Mouse (Mus musculus): ENCODE measurements around the gene Hint1. TPM values are rescaled to one million over a fixed set of nuclear protein-coding genes. Genes with fewer than 3 reads are reported as not detected.

Gene Hint1
- polyA plus RNA-seq (2015; fragmentation: Nextera tagmentation; extraction: Ambion mirVana) = 563 and 641 TPM in 2 replicates

DNA sequence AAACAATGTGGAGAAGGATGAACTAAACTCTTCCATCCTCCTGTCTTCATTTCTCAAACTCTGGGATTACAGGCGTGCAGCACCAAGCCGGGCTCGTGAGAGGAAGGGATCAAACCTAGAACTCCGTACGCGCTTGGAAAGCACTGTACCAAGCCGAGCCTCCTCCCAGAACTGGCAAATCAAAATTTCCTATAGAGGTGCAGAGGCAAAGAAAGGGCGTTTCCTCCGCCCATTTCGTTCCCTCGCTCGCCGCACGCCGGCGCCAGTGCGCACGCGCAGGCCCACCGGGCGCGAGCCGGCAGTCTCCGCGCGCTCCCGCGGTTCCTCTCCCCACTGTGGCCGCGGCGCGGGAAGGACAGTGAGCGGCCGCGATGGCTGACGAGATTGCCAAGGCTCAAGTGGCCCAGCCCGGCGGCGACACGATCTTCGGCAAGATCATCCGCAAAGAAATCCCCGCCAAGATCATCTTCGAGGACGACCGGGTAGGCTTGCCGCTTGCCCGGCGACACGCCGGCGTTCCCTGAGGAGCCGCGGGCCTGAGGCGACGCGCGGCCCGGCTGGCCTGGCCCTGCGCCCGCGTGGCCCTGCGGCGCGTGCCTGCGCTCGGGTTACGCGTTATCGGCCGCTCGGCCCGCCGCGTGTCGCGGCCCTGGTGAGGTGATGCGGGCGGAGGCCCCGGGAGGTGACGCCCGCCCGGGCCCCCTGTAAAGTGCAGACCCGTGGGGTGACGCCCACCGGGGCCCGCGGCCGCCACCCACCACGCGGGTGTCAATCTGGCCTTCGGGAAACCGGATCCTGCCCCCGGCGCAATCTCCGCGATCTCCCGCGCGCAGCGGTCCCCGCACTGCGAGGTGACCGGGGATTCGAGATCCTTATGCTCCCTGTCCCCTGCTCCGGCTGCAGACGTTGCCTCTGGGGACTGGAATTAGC is at the start of gene Hint1:
Gene Hint1, plus strand, starts transcription at position 265 of the 930 bp plus-strand sequence.
- Histone ChIP-seq H3K27me3 (ENCODE audit: control insufficient read depth, insufficient read depth, low read depth, low read length) (no peaks in the 10 kb centered on the region), H3K4me3 (ENCODE audit: low read length) (peak within 1 kb of the TSS; percentile 67), H3K9ac (ENCODE audit: low read length) (peak within 1 kb of the TSS; percentile 95), H3K36me3 (ENCODE audit: control insufficient read depth, insufficient read depth, low read length) (peaks cover 15% of the 10 kb centered on the region), H3K9me3 (ENCODE audit: control insufficient read depth, low read length) (no peaks in the 10 kb centered on the region), H3K4me2 (ENCODE audit: low read depth, low read length) (peak within 1 kb of the TSS; percentile 70), H3K4me1 (replicated peaks; ENCODE audit: control insufficient read depth, insufficient read depth, low read length) (peaks cover 14% of the 10 kb centered on the region), H3K27ac (ENCODE audit: low read length) (peak within 1 kb of the TSS; percentile 74)
- under 1% methylated on average over 77 of the region's 107 CpGs for WGBS
- ATAC-seq (ENCODE audit: low read depth) = peak; percentile 89

DNA sequence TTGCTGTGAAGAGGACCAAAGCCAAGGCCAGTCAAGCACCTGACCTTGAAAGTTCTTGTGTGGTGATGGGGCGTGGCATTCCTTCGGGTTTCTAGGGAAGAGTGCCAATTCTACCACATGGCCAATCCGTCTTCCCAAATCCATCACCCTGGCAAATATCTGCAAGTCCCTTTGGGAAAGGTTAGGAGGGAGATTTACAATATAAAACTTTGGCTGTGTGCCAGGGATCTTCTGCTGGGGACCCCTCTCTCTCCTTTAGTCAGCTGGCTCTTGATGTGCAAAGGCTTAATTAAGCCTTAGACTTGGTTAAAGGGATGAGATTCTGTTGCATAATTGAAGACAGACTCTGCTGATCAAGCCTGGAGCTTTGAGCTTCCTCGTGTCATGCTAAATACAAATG is 48.7 kb upstream of the Hint1 start:
- Histone ChIP-seq H3K27me3 (ENCODE audit: control insufficient read depth, insufficient read depth, low read depth, low read length) (no peaks in the 10 kb centered on the region), H3K9ac (ENCODE audit: low read length) (no peak overlapping the region), H3K4me1 (replicated peaks; ENCODE audit: control insufficient read depth, insufficient read depth, low read length) (no peaks in the 10 kb centered on the region), H3K27ac (ENCODE audit: low read length) (no peak overlapping the region), H3K9me3 (ENCODE audit: control insufficient read depth, low read length) (no peaks in the 10 kb centered on the region), H3K4me2 (ENCODE audit: low read depth, low read length) (no peak overlapping the region), H3K4me3 (ENCODE audit: low read length) (no peak overlapping the region), H3K36me3 (ENCODE audit: control insufficient read depth, insufficient read depth, low read length) (no peaks in the 10 kb centered on the region)
- no peak for ATAC-seq (ENCODE audit: low read depth)
- WGBS = 52% methylated on average over 4 of the region's 4 CpGs

DNA sequence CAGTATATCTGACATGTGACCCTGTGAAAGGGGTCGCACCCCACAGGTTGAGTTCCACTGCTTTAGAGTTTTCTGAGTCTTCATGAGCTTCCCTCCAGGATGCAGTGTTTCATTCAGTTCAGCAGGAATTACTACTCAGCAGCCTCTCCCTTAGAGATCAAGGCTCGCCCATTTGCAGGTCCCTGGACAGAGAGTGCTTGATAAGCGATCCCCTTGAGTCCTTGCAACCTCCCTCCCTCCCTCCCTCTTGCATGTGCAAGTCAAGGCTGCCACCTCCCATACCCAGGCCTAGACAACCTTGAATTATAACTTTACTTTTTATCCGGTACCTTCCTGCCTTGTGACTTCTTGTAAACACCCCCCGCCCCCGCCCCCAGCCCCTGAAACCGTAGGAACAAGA is 46.7 kb upstream of the Hint1 start:
- H3K9ac ChIP-seq (ENCODE audit: low read length) = no peak overlapping the region
- no peaks in the 10 kb centered on the region for H3K36me3 ChIP-seq (ENCODE audit: control insufficient read depth, insufficient read depth, low read length)
- no peaks in the 10 kb centered on the region for H3K27me3 ChIP-seq (ENCODE audit: control insufficient read depth, insufficient read depth, low read depth, low read length)
- H3K4me1 ChIP-seq (replicated peaks; ENCODE audit: control insufficient read depth, insufficient read depth, low read length) = no peaks in the 10 kb centered on the region
- no peak overlapping the region for H3K27ac ChIP-seq (ENCODE audit: low read length)
- peaks cover 3% of the 10 kb centered on the region; the same call in 1 of the 2 replicates for H3K9me3 ChIP-seq (ENCODE audit: control insufficient read depth, low read length)
- no peak overlapping the region for H3K4me2 ChIP-seq (ENCODE audit: low read depth, low read length)
- WGBS = 60% methylated on average over 7 of the region's 7 CpGs
- H3K4me3 ChIP-seq (ENCODE audit: low read length) = no peak overlapping the region
- ATAC-seq (ENCODE audit: low read depth) = no peak

DNA sequence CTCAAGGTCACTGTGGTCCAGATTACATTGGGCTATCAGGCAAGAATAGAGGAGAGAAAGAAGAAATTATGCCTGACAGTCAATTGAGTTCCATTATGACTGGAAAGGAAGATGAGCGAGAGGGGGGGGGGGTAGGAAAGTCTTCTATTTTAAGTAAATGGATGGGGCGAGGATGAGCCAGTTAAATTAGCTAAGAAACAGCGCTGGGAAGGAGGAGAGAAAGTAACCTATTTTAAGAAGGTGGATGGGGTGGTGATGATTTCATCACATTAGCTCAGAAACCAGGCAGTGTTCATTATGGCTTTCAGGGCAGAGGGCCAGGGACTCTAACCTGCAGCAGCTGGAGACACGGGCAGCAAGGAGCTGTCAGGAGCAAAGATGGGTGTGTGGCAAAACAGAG is 42.7 kb upstream of the Hint1 start:
- Histone ChIP-seq H3K27me3 (ENCODE audit: control insufficient read depth, insufficient read depth, low read depth, low read length) (no peaks in the 10 kb centered on the region), H3K4me2 (ENCODE audit: low read depth, low read length) (no peak overlapping the region), H3K9me3 (ENCODE audit: control insufficient read depth, low read length) (peaks cover 3% of the 10 kb centered on the region; the same call in 1 of the 2 replicates), H3K27ac (ENCODE audit: low read length) (no peak overlapping the region), H3K4me3 (ENCODE audit: low read length) (no peak overlapping the region), H3K4me1 (replicated peaks; ENCODE audit: control insufficient read depth, insufficient read depth, low read length) (no peaks in the 10 kb centered on the region), H3K9ac (ENCODE audit: low read length) (no peak overlapping the region), H3K36me3 (ENCODE audit: control insufficient read depth, insufficient read depth, low read length) (no peaks in the 10 kb centered on the region)
- no peak for ATAC-seq (ENCODE audit: low read depth)
- 76% methylated on average over 4 of the region's 4 CpGs for WGBS

DNA sequence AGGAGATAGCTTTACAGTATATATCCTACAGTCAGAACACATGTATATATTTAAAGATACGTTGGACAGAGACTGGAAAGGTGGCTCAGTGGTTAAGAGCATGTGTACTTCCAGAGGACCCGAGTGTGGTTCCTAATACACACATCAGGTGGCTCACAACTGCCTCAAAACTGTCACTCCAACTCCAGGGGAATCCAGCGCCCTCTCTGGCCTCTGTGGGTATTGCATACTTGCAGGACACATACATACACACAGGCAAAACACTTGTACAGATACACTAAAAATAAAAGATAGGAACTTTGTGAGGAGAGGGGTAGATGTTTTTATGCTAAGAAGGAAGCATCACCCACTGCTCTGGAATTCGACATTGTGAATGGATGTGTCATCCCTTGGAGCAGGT is 40.4 kb upstream of the Hint1 start:
- Histone ChIP-seq H3K4me1 (replicated peaks; ENCODE audit: control insufficient read depth, insufficient read depth, low read length) (no peaks in the 10 kb centered on the region), H3K27me3 (ENCODE audit: control insufficient read depth, insufficient read depth, low read depth, low read length) (no peaks in the 10 kb centered on the region), H3K36me3 (ENCODE audit: control insufficient read depth, insufficient read depth, low read length) (no peaks in the 10 kb centered on the region), H3K4me2 (ENCODE audit: low read depth, low read length) (no peak overlapping the region), H3K9ac (ENCODE audit: low read length) (no peak overlapping the region), H3K4me3 (ENCODE audit: low read length) (no peak overlapping the region), H3K9me3 (ENCODE audit: control insufficient read depth, low read length) (peaks cover 3% of the 10 kb centered on the region; the same call in 1 of the 2 replicates), H3K27ac (ENCODE audit: low read length) (no peak overlapping the region)
- WGBS = 77% methylated on average over 4 of the region's 4 CpGs
- no peak for ATAC-seq (ENCODE audit: low read depth)

DNA sequence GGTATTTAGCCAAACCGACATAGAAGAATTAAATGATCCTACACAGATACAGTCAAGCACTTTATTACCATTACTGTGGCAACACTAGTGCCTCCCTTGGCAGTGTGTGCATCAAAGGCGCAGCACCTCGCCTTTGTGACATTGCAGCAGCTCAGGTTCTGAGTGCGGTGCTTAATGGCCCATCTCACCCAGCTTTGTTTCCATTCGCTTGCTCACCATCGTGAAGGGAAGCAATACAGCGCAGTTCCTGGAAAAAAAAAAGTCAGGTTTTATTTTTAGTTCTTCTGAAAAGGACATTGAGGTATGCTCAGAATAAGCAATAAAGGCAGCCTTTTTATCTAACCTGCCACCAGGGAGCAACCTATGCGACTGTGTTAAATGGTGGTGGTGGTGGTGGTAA is 39.4 kb upstream of the Hint1 start:
- no peak overlapping the region for H3K27ac ChIP-seq (ENCODE audit: low read length)
- no peak overlapping the region for H3K4me2 ChIP-seq (ENCODE audit: low read depth, low read length)
- no peak overlapping the region for H3K9ac ChIP-seq (ENCODE audit: low read length)
- H3K4me3 ChIP-seq (ENCODE audit: low read length) = no peak overlapping the region
- 87% methylated on average over 8 of the region's 8 CpGs for WGBS
- H3K4me1 ChIP-seq (replicated peaks; ENCODE audit: control insufficient read depth, insufficient read depth, low read length) = no peaks in the 10 kb centered on the region
- H3K36me3 ChIP-seq (ENCODE audit: control insufficient read depth, insufficient read depth, low read length) = no peaks in the 10 kb centered on the region
- no peak for ATAC-seq (ENCODE audit: low read depth)
- H3K27me3 ChIP-seq (ENCODE audit: control insufficient read depth, insufficient read depth, low read depth, low read length) = no peaks in the 10 kb centered on the region
- peaks cover 3% of the 10 kb centered on the region; the same call in 1 of the 2 replicates for H3K9me3 ChIP-seq (ENCODE audit: control insufficient read depth, low read length)

DNA sequence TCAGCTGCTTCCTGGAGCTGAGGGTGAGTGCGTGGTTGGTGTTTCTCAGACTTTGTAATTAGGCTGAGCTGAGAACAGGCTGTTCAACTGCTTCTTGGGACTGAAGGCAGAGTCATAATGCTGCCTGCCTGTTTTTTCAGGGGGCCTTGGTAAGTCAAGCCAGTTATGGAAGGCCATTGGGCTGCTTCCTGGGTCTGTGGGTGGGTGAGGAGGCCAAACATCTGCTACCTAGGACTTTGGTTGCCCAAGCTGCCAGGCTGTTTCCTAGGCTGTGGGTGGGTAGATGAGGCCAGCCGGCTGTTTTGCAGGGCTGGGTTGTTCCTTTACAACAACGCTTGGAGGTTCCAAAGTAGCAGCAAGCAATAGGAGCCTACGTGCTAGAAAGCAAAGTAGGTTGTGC is 32.4 kb upstream of the Hint1 start:
- WGBS = 85% methylated on average over 4 of the region's 4 CpGs
- no peaks in the 10 kb centered on the region for H3K36me3 ChIP-seq (ENCODE audit: control insufficient read depth, insufficient read depth, low read length)
- no peak overlapping the region for H3K4me3 ChIP-seq (ENCODE audit: low read length)
- no peak overlapping the region for H3K4me2 ChIP-seq (ENCODE audit: low read depth, low read length)
- H3K27me3 ChIP-seq (ENCODE audit: control insufficient read depth, insufficient read depth, low read depth, low read length) = no peaks in the 10 kb centered on the region
- no peak overlapping the region for H3K27ac ChIP-seq (ENCODE audit: low read length)
- H3K9me3 ChIP-seq (ENCODE audit: control insufficient read depth, low read length) = no peaks in the 10 kb centered on the region
- ATAC-seq (ENCODE audit: low read depth) = no peak
- no peak overlapping the region for H3K9ac ChIP-seq (ENCODE audit: low read length)
- no peaks in the 10 kb centered on the region for H3K4me1 ChIP-seq (replicated peaks; ENCODE audit: control insufficient read depth, insufficient read depth, low read length)

DNA sequence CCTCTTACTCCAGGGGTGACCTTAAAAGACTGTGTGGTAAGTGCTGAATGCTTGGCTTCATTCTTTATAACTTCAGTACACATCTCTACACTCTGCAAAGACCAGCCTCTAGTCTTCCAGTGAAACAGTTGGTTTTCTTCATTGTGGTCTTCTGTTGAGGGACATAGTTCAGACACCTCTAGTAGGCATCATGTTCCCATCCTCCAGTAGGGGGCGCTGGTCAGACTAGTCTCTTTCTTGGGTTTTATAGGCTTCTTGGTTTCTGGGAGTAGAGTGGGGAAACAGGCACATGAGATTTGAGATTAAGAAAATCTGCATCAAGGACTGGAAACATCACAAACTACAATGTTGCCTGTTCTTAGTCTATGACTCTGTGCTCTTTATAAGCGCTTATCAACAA is 31.6 kb upstream of the Hint1 start:
- H3K4me2 ChIP-seq (ENCODE audit: low read depth, low read length) = no peak overlapping the region
- H3K4me3 ChIP-seq (ENCODE audit: low read length) = no peak overlapping the region
- H3K27ac ChIP-seq (ENCODE audit: low read length) = no peak overlapping the region
- H3K27me3 ChIP-seq (ENCODE audit: control insufficient read depth, insufficient read depth, low read depth, low read length) = no peaks in the 10 kb centered on the region
- H3K9ac ChIP-seq (ENCODE audit: low read length) = no peak overlapping the region
- no peak for ATAC-seq (ENCODE audit: low read depth)
- H3K4me1 ChIP-seq (replicated peaks; ENCODE audit: control insufficient read depth, insufficient read depth, low read length) = no peaks in the 10 kb centered on the region
- no peaks in the 10 kb centered on the region for H3K9me3 ChIP-seq (ENCODE audit: control insufficient read depth, low read length)
- 56% methylated on average over 2 of the region's 2 CpGs for WGBS
- H3K36me3 ChIP-seq (ENCODE audit: control insufficient read depth, insufficient read depth, low read length) = no peaks in the 10 kb centered on the region

DNA sequence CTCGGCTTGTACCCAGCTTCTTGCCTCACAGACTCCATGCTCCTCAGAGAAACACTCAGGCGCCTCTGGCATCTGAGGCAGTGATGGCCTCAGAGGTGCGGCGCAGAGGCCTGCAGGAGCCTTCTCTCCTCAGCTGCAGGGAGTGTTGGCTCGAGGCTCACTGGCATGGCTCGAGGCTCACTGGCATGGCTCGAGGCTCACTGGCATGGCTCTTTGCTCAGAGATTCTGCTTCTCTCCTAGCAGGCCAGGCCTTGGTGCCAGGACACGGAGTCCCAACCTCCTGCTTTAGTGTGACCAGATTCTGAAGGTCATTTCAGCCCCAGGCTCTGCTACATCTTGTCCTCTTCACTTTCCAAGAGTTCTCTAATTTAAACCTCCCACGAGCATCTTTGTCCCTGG is 30.1 kb upstream of the Hint1 start:
- Histone ChIP-seq H3K27ac (ENCODE audit: low read length) (no peak overlapping the region), H3K9me3 (ENCODE audit: control insufficient read depth, low read length) (no peaks in the 10 kb centered on the region), H3K9ac (ENCODE audit: low read length) (no peak overlapping the region), H3K27me3 (ENCODE audit: control insufficient read depth, insufficient read depth, low read depth, low read length) (no peaks in the 10 kb centered on the region), H3K4me2 (ENCODE audit: low read depth, low read length) (no peak overlapping the region), H3K4me1 (replicated peaks; ENCODE audit: control insufficient read depth, insufficient read depth, low read length) (no peaks in the 10 kb centered on the region), H3K4me3 (ENCODE audit: low read length) (no peak overlapping the region), H3K36me3 (ENCODE audit: control insufficient read depth, insufficient read depth, low read length) (no peaks in the 10 kb centered on the region)
- 76% methylated on average over 9 of the region's 9 CpGs for WGBS
- ATAC-seq (ENCODE audit: low read depth) = no peak
